Mouse (Mus musculus) B cell, adult 2 months (primary cell): ENCODE results near the gene Rpn1.

ENCODE experiments used
- DNase-seq, 2 experiments: peaks; one replicate each; pipeline ENCODE4 v3.0.0; 2022

Rpn1 gene

DNA sequence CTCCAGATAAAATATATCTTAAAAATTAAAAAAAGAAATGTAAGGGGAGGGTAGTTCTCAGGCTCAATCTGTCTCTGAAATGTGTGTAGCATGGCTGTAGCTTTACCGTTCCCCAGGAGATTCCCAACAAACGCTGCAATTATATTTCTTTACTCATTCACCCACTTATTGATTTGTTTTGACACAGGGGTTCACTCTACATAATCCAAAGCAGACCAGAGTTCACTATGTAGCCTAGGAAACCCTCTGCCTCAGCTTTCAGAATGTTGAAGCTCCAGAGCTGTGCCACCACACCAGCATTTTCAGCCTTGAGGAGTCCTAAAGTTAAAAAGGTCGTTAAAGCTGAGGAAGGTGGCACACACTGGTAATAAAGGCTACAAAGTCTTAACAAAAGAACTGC is 18.3 kb upstream of the Rpn1 start:
- no peak for DNase-seq

DNA sequence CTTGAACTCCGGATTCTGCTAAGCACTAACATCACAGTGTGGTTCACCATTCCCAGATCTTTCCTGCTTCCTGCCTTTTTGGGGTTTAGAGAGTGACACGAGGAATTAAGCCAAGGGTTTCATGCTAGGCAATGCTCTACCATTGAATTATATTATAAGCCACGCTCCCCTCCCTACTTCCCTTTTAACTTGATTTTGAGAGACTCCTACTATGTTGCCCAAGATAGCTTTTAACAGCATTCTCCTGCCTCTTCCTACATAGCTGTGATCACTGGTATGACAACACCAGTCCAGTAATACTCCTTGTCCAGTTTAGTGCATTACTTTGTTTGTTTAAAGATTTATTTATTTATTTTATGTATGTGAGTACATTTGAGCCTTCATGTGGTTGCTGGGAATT is 16.6 kb upstream of the Rpn1 start:
- DNase-seq, result no peak

DNA sequence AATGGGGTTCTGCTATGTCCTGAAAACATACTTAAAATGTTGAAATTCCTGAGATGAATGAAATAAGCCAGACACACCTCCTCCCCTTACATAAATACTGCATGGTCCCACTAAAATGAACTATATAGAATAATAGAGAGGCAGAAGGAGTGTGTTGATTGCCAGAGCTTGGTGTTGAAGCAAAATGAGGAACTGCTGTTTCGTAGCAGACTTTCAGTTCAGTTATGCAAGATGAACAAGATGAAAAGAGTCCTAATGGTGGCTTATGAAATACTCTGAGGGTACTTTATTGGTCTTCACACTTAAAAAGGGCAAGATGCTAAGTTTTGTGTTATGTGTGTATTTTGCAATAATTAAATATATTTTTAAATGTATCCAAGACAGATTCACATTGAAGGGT is 15.5 kb upstream of the Rpn1 start:
- DNase-seq, result no peak

DNA sequence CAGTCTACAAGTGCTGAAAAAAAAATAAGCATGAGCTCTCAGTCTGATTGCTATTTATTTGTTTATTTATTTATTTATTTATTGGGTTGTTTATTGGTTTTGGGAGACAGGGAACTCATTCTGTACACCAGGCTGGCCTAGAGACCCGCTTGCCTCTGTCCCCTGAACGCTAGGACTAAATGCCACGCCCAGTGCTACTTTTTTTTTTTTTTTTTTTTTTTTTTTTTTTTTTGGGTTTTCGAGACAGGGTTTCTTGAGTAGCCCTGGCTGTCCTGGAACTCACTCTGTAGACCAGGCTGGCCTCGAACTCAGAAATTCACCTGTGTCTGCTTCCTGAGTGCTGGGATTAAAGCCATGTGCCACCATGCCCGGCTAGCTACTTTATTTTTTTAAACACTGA is 13.8 kb upstream of the Rpn1 start:
- DNase-seq, result no peak

DNA sequence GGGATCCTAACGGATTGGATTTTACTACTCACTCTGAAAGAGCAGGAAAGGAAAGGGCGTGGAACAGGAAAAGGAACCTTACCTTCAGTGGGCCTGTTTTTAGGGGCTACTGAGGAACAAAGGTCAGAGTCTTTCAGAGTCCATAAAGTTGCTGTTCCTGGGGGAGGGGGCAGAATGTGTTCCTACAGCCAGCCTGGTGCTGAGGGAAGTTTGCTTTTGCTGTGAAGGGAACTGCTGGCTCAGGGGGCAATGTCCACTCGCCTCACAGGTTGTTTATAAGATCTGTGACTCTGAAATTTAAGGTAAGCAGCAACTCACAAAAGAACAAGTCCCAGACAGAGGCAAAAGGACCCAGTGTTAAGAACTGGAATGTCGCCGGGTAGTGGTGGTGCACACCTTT is 13.1 kb upstream of the Rpn1 start:
- no peak for DNase-seq

DNA sequence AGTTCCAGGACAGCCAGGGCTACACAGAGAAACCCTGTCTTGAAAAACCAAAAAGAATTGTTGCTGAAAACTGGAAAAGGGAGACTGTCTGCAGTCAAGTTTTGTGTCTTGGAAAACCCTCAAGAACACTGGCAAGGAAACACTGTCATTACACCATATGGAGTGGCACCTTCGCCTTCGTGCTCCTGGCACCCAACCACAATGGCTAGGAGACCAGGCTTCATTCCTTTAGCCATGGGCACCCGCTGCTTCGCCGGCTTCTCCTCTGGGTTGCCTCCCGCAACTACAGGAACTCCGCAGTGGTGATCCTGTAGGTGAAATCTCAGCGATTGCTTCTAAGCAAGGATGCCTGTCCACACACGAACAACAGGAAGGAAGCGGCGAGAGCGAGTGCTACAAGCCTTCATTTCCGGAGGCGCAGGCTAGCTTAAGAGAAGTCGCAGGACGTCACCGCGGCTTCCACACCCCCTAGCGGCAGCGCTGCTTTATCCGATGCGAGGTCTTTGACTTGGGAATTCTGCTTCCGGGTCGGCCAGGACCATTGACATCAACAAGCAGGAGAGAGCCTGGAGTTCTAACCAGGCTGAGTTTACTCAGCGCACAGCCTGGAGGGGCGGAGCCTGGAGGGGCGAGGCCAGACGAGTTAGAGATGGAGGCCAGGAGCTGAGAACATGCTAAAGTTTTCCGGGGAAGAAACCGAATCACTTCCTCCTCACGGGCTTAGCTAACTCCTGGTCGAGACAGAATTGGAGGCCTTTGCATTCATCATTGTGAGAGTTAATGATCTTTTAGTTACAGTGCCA is 9.3 kb upstream of the Rpn1 start:
- DNase-seq, result peak; percentile 92

DNA sequence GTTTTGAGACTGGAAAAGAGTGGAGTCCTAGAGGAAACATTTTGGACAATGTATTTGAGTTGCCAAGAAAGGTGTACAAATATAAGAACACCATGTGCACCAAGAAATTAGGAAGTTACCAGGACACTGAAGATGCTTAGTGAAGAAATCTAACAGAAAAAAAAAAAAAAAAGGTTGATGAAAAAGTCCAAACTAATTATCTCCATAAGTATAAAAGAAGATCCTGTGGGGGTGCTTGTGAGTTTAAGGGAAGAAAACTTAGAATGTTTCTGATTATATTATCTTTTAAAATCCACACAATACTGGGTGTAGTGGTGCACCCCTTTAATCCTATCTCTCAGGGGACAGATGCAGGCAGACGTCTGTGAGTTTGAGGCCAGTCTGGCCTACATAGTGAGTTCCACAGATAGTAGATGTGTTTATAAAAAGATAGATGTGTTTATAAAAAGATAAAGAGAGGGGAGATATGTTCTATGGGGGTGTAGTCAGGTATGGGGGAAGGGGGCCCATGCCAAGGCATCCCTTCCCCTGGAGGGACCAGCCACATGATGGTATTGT is 8.2 kb upstream of the Rpn1 start:
- no peak for DNase-seq

DNA sequence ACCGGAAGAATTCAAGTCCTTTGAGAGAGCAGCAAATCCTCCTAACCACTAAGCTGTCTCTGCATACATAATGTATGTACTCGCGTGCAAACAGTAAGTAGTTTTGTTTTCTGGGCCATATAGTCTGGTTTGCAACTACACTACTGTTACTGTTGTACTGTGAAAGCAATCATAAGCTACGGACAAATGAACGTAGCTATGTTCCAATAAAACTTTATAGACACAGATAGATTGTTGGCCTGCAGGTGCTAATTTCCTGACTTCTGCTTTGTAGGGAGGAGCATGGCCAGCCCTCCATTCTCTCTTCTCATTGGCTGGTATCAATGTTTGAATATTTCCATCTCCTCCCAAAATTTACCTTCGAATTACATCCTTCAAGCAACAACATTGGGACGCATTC is 1.2 kb upstream of the Rpn1 start:
- no peak for DNase-seq

DNA sequence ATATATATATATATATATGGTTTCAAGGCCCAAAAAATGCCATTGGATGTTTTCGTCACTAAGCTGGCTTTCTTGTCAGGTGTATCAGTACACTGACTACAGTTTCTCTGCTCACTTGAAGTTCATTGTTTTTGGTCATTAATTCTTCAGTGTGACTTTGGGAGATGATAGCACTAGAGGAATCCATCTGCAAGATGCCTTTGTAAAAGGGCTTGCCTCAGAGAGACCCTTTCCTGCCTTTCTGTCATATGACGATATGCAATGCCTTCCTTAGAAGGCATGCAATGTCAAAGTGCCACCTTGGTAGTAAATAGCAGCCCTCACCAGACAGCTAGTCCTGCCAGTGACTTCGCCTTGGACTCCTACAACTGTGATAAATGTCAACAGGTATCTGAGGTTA is 610 bp upstream of the Rpn1 start:
- no peak for DNase-seq

DNA sequence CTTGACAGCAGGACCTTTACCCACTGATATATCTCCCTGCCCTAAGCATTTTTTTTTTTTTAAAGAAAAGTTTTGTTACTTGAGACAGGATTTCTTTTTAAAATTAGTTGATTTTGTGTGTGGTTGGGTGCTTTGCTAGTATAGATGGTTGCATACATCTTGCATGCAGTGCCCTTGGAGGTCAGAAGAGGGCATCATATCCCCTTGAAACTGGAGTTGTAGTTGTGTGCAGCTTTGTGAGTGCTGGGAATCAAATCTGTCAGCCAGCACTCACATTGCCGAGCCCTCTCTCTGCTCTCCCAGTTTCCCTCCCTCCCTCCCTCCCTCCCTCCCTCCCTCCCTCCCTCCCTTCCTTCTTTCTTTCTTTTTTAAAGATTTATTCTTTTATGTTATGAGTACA is 4.7 kb downstream of the Rpn1 start:
- DNase-seq, result no peak

DNA sequence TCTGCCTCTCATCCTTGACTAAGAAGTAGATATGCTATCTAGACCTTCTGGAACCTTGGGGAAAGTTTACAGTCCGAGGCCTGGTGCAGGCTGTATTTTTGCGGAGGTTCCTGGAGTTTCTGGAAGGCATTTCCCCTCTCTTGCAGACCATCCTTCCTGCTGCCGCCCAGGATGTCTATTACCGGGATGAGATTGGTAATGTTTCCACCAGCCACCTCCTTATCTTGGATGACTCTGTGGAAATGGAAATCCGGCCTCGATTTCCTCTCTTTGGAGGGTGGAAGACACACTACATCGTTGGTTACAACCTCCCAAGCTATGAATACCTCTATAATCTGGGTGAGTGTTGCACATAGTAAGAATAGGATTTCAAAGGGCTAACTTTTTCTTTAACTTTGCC is 11.1 kb downstream of the Rpn1 start:
- DNase-seq, result no peak

DNA sequence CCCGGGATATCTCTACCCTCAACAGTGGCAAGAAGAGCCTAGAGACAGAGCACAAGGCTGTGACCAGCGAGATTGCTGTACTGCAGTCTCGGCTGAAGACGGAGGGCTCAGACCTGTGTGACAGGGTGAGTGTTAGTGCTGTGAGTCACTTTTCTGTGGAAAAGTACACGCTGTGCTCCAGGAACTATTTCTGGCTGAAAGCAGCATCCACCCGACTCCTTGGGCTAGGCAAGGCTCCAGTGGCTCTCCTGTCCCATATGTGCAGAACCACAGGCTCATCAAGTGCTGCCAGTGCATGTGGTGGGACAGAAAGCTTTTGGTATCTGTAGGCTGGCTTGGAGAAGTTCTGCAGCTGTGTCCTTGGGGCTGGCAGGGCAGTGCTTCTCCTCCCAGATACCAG is 17.8 kb downstream of the Rpn1 start:
- DNase-seq, result no peak

DNA sequence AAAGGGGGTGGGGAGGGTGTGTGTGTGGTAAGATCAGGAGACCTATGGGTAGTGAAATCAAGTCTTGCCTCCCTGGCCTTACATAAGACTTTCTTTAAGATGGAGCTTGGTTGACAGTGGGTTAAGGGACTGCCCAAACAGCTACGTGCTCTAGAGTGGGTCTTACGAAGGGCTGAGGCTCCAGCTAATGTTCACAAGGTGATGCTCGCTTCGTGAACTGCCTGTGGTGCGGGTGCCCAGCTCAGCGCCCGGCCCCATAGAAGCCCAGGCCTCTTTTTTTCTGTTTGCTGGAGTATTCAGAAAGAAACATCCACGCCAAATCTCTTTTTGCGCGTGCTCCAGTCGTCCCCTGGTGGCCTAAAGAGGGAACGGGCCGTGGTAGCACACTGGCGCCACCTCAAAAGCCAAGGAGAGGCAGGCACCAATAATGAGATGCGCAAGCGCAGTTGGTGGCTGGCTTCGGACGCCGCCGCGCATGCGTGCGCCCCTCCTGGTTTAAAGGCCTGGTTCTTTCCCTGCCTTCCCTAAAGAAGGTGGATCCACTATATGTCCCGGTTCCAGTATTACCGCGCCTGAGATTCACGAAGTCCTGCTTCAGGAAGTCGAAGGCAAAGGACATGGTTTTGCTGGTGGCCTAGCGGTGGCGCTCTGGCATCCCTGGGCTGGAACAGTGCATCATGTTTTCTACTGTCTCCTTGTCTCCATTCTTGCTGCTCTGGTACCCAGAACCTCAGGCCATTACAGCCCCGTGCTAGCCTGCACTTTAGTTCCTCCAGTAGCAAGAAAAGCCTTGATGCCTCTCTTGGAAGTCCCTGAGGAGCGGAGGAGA is 21.7 kb downstream of the Rpn1 start:
- DNase-seq, result peak; percentile 75 to 78

DNA sequence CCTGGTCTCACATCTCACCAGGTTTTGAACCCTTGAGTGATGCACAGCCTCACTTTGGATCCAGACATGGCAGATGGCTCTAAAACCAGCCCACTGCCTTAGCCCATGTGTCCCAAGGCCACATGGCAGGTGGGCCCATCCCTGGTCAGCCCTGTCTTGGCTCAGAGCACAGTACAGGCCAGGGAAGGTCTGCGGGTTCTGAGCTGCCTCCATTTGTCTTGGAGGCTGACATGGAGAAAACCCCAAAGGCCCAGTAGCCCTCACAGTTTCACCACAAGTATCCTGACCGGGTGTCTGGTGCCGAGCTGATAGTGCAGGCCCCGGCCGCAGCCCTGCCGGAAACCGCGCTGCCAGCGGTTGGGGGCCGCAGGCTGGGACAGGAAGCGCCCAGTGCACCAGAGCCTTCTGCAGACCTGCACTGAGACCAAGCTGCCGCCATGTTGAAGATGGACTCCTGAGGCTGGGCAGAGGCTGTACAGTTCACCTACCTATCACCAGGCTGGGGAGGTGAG is 22.4 kb downstream of the Rpn1 start:
- no peak for DNase-seq

DNA sequence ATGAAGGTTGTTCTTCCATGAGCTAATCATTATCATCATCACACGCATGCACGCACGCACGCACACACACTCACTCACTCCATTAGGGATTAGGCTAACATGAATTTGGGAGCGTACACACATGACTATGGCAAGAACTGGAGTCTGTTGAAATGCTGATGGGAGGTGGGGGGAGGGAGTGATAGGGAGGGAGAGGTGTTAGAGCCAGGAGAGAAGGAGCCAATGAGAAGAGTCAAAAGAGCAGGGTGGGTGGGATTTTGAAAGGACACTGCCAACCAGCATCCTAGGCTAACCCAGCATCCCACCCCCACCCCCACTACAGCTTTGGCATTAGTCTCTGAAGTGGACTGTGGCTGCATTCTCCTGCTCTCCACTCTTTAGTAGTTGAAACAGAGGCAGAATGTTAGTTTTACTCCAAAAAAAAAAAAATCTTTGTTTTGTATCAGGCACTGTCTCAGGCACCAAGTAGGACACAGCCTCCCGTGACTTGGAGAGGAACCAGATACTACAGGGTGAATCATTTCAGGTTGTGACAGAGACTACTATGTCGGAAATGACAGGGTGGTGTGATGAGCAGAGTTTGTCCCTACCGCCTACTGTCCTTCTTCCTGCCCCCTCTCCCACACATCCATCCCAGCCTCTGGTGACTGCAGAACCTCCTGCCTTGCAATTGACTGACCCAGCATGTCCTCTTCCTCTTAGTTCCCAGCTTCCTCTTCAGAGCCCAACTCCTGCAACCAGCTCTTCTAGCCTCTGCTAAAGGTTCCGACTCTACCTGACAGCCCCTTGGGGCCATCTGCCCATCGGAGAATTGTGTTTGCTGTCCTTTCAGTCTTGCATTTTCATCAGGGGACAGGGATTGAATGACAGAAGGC is 23.6 kb downstream of the Rpn1 start:
- DNase-seq, result no peak

DNA sequence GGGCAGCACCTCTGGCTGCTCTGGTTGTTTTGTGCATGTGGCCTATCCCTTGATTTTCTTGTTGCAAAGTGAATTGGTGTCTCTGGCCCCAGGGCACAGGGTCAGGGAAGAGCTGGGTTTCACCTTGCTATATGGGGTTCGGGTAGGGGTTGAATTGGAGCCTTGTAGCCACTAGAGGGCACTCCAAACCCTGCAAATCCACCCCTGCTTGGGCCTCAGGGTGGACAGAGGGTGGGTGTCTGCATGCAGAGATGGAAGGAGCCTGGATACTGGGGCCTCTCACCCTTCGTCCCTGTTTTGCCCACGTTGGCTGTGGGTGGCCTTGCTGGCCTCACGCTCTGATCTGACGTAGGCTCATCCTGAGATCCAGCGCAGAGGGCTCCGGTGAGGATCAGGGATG is 28.9 kb downstream of the Rpn1 start:
- peak; percentile 66 to 67 for DNase-seq

DNA sequence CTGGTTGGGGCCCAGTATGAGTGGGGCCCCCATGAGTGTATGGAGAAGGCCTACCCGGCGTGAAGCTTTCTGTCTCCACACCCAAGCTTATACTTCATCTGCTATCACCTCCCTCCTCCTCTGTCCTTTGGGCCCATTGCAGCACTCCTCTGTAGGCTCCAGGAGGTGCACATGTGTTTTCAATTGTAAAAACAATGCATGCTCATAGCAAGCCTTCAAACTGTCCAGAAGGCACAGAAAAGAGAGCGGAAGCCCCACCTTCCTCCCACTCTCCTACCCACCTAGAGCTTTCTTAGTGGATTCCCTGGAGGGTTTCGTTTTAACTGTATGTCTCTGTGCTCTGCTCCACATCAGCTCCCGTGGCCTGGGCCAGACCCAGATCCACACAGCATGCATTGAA is 30.1 kb downstream of the Rpn1 start:
- no peak for DNase-seq

DNA sequence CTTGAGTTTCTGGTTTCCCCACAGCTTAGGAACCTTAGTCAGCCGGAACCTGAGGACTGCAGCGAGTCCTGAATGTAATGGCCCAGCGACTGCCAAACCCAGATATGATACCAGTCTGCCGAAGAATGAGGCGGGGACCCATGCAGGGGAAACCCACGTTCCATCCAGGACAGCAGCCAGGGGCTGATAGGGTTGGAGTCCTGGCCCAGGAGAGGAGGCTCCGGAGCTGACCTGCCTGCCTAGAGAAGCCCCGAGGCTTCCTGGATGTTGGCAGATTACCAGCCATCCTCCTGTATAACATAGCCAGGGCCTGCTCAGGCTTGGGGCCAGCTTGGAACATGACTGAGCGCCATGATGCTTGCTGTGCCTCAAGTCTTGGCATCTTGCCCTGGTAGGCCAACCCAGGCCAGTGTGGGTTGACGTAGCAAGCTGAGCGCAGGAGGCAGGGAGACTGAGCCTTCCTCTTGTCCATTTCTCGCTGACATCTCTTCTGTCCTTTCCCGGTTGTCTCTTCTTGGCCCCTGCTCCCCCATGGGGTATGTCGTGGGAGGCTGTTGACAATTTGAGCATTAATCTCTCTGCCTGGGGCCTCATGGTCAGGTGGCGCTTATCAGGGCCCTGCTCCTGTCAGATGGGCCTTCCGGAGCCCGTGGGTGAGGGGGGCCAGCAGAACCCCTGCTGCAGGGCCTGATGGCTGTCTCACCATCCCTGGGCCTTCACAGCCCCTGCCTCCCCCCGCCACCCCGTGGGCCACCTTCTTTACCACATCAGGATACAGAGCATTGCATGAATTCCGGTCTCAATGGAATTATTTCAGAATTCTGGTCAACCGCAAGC is 32.3 kb downstream of the Rpn1 start:
- DNase-seq, result no peak

DNA sequence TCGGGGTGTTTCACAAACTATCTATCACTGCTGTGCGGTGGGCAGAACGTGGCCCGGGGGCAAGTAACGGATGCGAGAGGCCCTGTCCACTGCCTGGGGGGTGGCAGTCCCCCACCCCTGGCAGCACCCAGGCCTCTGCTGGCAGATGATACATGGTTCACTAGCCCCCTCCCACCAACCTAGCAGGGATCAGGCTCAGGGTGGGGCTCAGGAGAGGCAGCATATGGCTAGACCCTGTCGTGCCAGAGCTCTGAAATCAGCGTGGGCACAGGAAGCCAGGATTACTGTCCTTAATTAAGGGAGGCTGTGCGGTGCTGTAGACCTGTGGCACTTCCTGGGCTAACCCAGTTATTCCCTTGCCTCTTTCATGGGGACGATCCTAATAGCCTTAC is 32.9 kb downstream of the Rpn1 start:
- no peak for DNase-seq

DNA sequence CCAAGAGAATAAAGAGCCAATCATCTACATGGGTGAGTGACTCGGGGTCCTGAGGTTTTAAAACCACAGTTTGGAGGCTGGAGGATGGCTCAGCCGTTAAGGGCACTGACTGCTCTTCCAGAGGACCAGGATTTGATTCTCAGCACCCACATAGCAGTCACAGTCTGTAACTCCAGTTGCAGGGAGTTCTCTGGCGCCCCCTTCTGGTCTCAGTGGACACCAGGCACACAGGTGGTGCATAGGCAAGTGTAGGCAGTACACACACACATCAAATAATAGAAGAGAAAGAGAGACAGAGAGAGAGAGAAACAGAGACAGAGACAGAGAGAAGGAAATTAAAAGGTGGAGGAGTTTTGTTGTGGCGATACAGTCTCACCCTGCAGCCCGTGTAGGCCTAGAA is 35.0 kb downstream of the Rpn1 start:
- peak in 1 of 2 experiments; percentile 22 for DNase-seq

DNA sequence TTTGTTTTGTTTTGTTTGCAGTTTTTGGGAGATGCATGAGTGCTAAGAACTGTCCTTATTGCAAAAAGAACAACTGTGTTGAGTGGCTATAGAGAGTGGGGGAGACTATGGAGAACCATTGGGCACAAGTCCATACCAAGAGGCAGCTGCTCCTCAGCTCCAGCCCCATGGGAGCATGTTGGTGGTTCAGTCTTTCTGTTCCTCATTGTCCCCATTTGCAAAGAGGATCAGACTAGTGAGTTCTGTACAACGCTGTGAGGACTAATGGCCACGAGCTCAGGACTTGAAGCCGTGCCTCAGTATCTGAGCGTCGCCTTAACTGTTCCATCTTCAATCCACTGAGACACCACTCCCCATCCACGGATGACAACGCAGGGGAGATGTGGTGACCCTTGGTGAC is 36.5 kb downstream of the Rpn1 start:
- DNase-seq, result peak in 1 of 2 experiments; percentile 13

DNA sequence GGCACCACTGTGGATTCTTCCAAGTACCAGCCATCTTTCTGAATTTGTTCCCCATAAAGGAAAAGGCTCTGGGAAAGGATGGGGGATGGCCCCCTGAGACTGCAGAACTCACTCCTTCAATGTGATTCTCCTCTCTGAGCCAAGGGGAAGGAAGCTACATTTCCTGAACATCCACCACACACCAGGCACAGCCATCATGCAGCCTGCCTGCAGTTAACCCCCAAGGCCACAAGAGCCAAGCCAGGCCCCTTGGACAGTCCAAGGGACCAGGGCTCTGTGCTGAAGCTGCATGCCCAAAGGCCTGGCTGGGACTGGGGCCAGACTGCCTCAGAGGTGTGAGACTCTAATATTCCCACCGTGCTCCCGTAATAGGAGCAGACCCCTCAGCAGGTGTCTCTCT is 37.5 kb downstream of the Rpn1 start:
- DNase-seq, result no peak
